Mouse (Mus musculus) forebrain, embryonic 14.5 days (tissue): Measurements from ENCODE around the gene Micu2. TPM values are rescaled to one million over a fixed set of nuclear protein-coding genes. Genes with fewer than 3 reads are reported as not detected.
A peak's percentile ranks its signal among the peaks of the same experiment; 100 is the strongest.
"Not testable (repeated sequence)": the region's sequence is repeated elsewhere in the genome, so short reads cannot be mapped to it uniquely, and the experiment has no call there.

Experiments used
- ATAC-seq: fragments of 200-750 bp; cut with Nextera tagmentation; 2 replicates; pipeline ENCODE4 v1.8.0; 2017; ENCODE audit warnings: mild to moderate bottlenecking, moderate library complexity
- DNase-seq: peaks from one replicate; pipeline ENCODE4 v3.0.0-alpha.2; 2015; ENCODE audit warnings: low spot score
- H3K27ac ChIP-seq: fragments of 300-500 bp; sonication (generic); 2 replicates; pipeline ENCODE4 v1.5.1; 2014; ENCODE audit warnings: low read depth, mild to moderate bottlenecking, control low read depth, low read length, moderate library complexity
- H3K27me3 ChIP-seq: fragments of 300-500 bp; sonication (generic); replicated peaks from 2 replicates; pipeline ENCODE4 v1.6.1; 2014; ENCODE audit warnings: low read length, control low read depth, mixed read lengths; ENCODE audit not compliant: control insufficient read depth, insufficient read depth
- H3K36me3 ChIP-seq: fragments of 300-500 bp; sonication (generic); 2 replicates; pipeline ENCODE4 v1.6.1; 2014; ENCODE audit warnings: low read length, control low read depth; ENCODE audit not compliant: control insufficient read depth, insufficient read depth
- H3K4me1 ChIP-seq: fragments of 300-500 bp; sonication (generic); 2 replicates; pipeline ENCODE4 v1.6.1; 2014; ENCODE audit warnings: antibody characterized with exemption, low read length, control low read depth; ENCODE audit not compliant: control insufficient read depth, insufficient read depth
- H3K4me2 ChIP-seq: fragments of 300-500 bp; sonication (generic); 2 replicates; pipeline ENCODE4 v1.6.1; 2014; ENCODE audit warnings: mild to moderate bottlenecking, control low read depth, low read length
- H3K4me3 ChIP-seq: fragments of 300-500 bp; sonication (generic); 2 replicates; pipeline ENCODE4 v1.5.1; 2014; ENCODE audit warnings: low read depth, low read length, control low read depth
- H3K9ac ChIP-seq: fragments of 300-500 bp; sonication (generic); 2 replicates; pipeline ENCODE4 v1.6.1; 2014; ENCODE audit warnings: mild to moderate bottlenecking, low read length, control low read depth, moderate library complexity
- H3K9me3 ChIP-seq: fragments of 300-500 bp; sonication (generic); replicated peaks from 2 replicates; pipeline ENCODE4 v1.6.1; 2016; ENCODE audit warnings: low read length, control low read depth, mixed read lengths; ENCODE audit not compliant: control insufficient read depth
- WGBS: fragments of 180-500 bp; shearing (Covaris S2); extraction: QIAGEN DNeasy Blood & Tissue Kit; methylation state at CpG from one replicate; pipeline ENCODE4 v1.1.7; 2014; 5-methylcytosine and 5-hydroxymethylcytosine counted together
- polyA plus RNA-seq: library from polyadenylated mRNA; unstranded; fragments of >200 nt; fragmentation: Nextera tagmentation; extraction: Ambion mirVana; gene quantifications from 2 replicates; pipeline ENCODE4 v1.2.1, GENCODE M21; 2014

The Micu2 gene
- polyA plus RNA-seq, 1 experiment from 2014 or later: 49.4 TPM

- H3K9me3 ChIP-seq: no peaks in the 10 kb centered on the region
- H3K27me3 ChIP-seq: no peaks in the 10 kb centered on the region
- H3K9ac ChIP-seq: no peak overlapping the region
- WGBS: 96% methylated on average over 13 of the region's 13 CpGs
- H3K4me1 ChIP-seq: no peaks in the 10 kb centered on the region
- DNase-seq (no peak), ATAC-seq (no peak)
- H3K4me3 ChIP-seq: no peak overlapping the region
- no peak overlapping the region for H3K27ac ChIP-seq
- H3K4me2 ChIP-seq: no peak overlapping the region
- peaks cover 17% of the 10 kb centered on the region for H3K36me3 ChIP-seq
These were observed 64.4 kb downstream of the Micu2 start for GRCm38 (mm10) chr14:57934666-57935065.

GRCm38 (mm10) chr14:57933608-57934007 is 65.5 kb downstream of the Micu2 start:
- 89% methylated on average over 7 of the region's 7 CpGs for WGBS
- no peaks in the 10 kb centered on the region for H3K4me1 ChIP-seq
- no peak overlapping the region for H3K9ac ChIP-seq
- H3K4me2 ChIP-seq: no peak overlapping the region
- DNase-seq: no peak
- no peaks in the 10 kb centered on the region for H3K27me3 ChIP-seq
- no peak overlapping the region for H3K27ac ChIP-seq
- no peak for ATAC-seq
- no peak overlapping the region for H3K4me3 ChIP-seq
- H3K36me3 ChIP-seq: peaks cover 14% of the 10 kb centered on the region
- H3K9me3 ChIP-seq: no peaks in the 10 kb centered on the region

DNA sequence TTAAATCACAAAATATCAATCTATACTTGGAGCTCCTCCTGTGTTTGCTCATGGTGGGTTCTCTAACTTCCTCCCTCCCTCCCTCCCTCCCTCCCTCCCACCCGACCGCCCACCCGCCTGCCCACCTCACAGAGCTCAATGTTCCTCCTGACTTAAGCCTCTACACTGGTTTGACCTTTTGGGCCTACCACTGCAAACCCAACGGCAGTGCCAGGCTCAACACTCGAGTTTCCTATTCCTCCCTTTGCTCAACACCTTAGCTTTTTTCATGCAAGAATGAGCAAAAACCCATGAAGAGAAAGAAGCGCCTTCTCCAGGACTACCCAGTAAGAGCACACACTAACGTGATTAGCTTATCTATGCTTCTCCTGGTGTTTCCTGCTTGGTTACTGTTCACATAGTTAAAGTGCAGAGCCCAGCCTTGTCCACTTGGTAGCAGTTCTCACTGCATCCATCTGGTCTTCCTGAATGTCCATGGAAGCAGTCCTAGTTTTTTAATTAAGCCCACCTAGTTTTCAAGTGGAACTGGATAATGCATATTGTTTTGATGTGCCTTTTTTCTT is 66.1 kb downstream of the Micu2 start:
- ATAC-seq (no peak), DNase-seq (no peak)
- H3K27ac ChIP-seq: no peak overlapping the region
- WGBS: 69% methylated on average over 7 of the region's 7 CpGs
- no peaks in the 10 kb centered on the region for H3K9me3 ChIP-seq
- H3K4me2 ChIP-seq: no peak overlapping the region
- H3K36me3 ChIP-seq: peaks cover 14% of the 10 kb centered on the region
- H3K27me3 ChIP-seq: no peaks in the 10 kb centered on the region
- H3K9ac ChIP-seq: no peak overlapping the region
- no peak overlapping the region for H3K4me3 ChIP-seq
- H3K4me1 ChIP-seq: no peaks in the 10 kb centered on the region

DNA sequence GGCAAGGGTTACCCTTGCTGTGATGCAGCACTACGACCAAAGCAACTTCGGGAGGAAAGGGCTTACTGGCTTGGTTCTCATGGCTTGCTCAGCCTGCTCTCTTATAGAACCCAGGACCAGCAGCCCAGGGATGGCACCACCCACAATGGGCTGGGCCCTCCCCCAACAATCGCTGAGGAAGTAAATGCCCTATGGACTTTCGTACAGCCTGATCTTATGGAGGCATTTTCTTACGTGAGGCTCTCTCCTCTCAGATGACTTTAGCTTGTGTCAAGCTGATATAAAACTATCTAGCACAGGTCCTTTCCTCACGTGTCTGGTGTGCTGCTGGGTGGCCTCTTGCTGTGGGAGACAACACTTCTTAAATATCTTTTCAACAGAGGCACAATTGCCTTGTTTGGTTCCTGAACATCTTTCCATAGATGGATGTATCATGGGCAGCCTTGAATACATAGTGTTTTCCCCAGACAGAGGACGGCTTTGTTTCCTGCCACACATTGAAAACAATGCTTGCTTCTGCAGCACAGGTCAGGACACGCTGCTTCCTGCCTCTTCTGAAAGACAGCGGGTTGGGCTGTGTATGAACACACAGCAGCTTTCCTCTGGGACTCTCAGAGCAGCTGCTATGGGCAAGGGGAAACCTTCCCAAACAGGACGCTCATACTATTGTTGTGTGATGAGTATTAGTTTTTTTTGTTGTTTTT is 77.5 kb downstream of the Micu2 start:
- Histone ChIP-seq H3K36me3 (peaks cover 36% of the 10 kb centered on the region), H3K27me3 (no peaks in the 10 kb centered on the region), H3K9ac (no peak overlapping the region), H3K27ac (peak overlapping the region; percentile 3; the same call in 1 of the 2 replicates), H3K4me2 (no peak overlapping the region), H3K4me3 (no peak overlapping the region), H3K4me1 (no peaks in the 10 kb centered on the region; the same call in 1 of the 2 replicates), H3K9me3 (no peaks in the 10 kb centered on the region)
- peak; percentile 40; the same call in 1 of the 2 replicates for ATAC-seq
- 44% methylated on average over 10 of the region's 10 CpGs for WGBS
- DNase-seq: peak; percentile 34

DNA sequence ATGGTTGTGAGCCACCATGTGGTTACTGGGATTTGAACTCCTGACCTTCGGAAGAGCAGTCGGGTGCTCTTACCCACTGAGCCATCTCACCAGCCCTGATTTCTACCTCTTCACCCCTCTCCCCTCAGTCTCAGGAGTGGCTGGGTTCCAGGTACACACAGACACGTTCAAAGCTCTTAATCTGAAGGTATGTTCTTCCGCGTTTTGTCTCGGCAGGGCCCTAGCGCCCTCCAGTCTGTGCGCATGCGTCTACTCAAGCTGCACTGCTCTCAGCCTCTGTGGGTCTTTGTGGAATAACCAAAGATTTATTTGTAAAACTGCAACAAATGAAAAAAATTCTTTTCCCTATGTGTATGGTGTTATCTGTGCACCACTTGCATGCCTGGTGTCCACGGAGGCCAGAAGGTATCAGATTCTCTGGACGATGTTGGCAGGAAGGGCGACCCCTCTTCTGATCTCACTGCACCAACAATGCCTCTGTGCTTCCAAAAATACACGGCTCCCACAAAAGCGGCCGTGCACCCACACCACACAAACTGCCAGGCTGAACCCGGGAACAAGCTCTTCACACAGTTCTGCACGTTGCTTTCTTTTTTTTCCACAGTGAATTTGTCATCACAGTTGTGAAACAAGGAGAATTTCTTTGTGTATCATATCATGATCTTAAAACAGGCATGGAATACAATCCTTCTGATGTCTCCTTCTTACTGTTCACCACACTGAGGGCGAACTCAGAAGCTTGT is 78.3 kb downstream of the Micu2 start:
- Histone ChIP-seq H3K27me3 (no peaks in the 10 kb centered on the region), H3K4me3 (no peak overlapping the region), H3K9ac (no peak overlapping the region), H3K36me3 (peaks cover 41% of the 10 kb centered on the region), H3K27ac (no peak overlapping the region), H3K9me3 (no peaks in the 10 kb centered on the region), H3K4me1 (no peaks in the 10 kb centered on the region; the same call in 1 of the 2 replicates), H3K4me2 (no peak overlapping the region)
- ATAC-seq (no peak), DNase-seq (no peak)
- 88% methylated on average over 18 of the region's 18 CpGs for WGBS

DNA sequence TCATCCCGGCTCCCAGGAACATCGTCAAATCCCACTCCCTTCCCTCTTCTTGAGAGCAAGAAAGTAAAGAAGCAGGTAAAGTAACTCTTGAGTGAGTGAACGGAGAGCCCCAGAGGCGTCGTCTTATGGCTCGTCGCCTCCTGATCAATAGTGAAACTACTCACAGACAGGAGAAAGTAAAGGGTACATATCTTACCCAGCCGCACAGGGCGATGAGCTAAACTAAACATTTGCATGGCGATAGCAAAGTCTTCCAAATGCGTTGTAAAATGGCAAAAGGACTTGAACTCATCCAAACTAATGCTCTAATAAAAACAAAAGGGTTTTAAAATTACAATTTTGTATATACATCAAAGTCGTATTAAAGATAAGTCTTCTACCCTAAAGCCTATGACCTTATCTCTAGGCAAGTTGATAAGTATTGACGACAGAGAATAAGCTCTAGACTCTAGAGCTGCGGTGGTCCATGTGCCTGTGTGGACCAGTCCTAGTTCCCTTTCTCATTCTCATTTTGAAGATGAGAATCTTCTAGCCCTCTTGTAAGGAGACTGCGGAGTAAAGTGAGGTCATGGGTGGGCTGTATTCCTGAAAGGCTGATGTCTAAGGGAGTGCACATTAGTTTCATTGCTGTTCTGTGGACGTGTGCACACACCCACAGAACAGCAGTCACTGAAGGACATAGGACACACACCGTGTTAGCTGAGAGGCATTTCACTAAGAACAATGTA is 79.8 kb downstream of the Micu2 start:
- Histone ChIP-seq H3K9me3 (no peaks in the 10 kb centered on the region), H3K4me3 (no peak overlapping the region), H3K27me3 (no peaks in the 10 kb centered on the region), H3K36me3 (peaks cover 40% of the 10 kb centered on the region), H3K9ac (no peak overlapping the region), H3K27ac (no peak overlapping the region), H3K4me2 (no peak overlapping the region), H3K4me1 (no peaks in the 10 kb centered on the region; the same call in 1 of the 2 replicates)
- no peak for ATAC-seq
- WGBS: 96% methylated on average over 17 of the region's 17 CpGs
- DNase-seq: no peak

- H3K9me3 ChIP-seq: no peaks in the 10 kb centered on the region
- H3K4me3 ChIP-seq: no peak overlapping the region
- H3K36me3 ChIP-seq: peaks cover 30% of the 10 kb centered on the region
- H3K4me1 ChIP-seq: no peaks in the 10 kb centered on the region
- DNase-seq (no peak), ATAC-seq (no peak)
- WGBS: 62% methylated on average over 6 of the region's 6 CpGs
- no peak overlapping the region for H3K27ac ChIP-seq
- H3K27me3 ChIP-seq: no peaks in the 10 kb centered on the region
- H3K9ac ChIP-seq: no peak overlapping the region
- no peak overlapping the region for H3K4me2 ChIP-seq
These were observed 83.7 kb downstream of the Micu2 start for GRCm38 (mm10) chr14:57915341-57915740.

- DNase-seq, ATAC-seq, H3K4me3 ChIP-seq, H3K27me3 ChIP-seq, H3K4me1 ChIP-seq, H3K27ac ChIP-seq, H3K9me3 ChIP-seq, H3K9ac ChIP-seq, H3K4me2 ChIP-seq: not testable (repeated sequence)
- H3K36me3 ChIP-seq: peaks cover 16% of the 10 kb centered on the region; the same call in 1 of the 2 replicates
- 43% methylated on average over 1 of the region's 1 CpGs for WGBS
These were observed 86.7 kb downstream of the Micu2 start for GRCm38 (mm10) chr14:57912211-57913007.
